Mouse (Mus musculus): Measurements from ENCODE around the gene Gfral. TPM values are rescaled to one million over a fixed set of nuclear protein-coding genes. Genes with fewer than 3 reads are reported as not detected.
A peak's percentile ranks its signal among the peaks of the same experiment; 100 is the strongest.

The Gfral gene
- total and polyA plus RNA-seq, 3 experiments: not detected

- dilution Hi-C loops (cut with MboI; ENCODE audit: extremely low pct_ligation_motif_present, extremely low pct_unique_long_range_greater_than_20kb, low sequenced_read_pairs): no loop called here
- H3K79me2 ChIP-seq (replicated peaks; ENCODE audit: control insufficient read depth, extremely low read depth, insufficient read depth, poor library complexity, severe bottlenecking): no peaks in the 10 kb centered on the region
- no peak overlapping the region for H3K9ac ChIP-seq (ENCODE audit: insufficient read depth, low read depth)
- H3K4me3 ChIP-seq (replicated peaks in 1 of 3; ENCODE audit: low read depth in 2 of 3, low read length in 2 of 3, poor library complexity in 1 of 3): no peak overlapping the region
- in situ Hi-C loops (cut with MboI; ENCODE audit: low pct_ligation_motif_present, low pct_unique_long_range_greater_than_20kb, low sequenced_read_pairs): loop anchor here (25.0 kb wide), 1 partner anchor 476 kb away; no protein-coding TSS in a partner anchor
- no peak for DNase-seq (ENCODE audit: extremely low read depth)
- no peak for TF ChIP-seq TCF12 (IDR thresholded peaks at IDR 0.05; ENCODE audit: low read depth, low read length)
- no peak for TF ChIP-seq ZNF384 (IDR thresholded peaks at IDR 0.05; ENCODE audit: low read depth, low read length)
- no peak overlapping the region for H3K27ac ChIP-seq (ENCODE audit: insufficient read depth, low read depth)
- no peaks in the 10 kb centered on the region for H3K9me3 ChIP-seq (replicated peaks; ENCODE audit: low read length)
- H3K4me2 ChIP-seq (ENCODE audit: insufficient read depth, low read depth, poor library complexity, severe bottlenecking): no peak overlapping the region
- H3K27me3 ChIP-seq (replicated peaks): no peaks in the 10 kb centered on the region
- peaks cover 0 to 4% of the 10 kb centered on the region in 2 experiments; a peak in 1 of 4 replicates for H3K4me1 ChIP-seq (ENCODE audit: control insufficient read depth in 1 of 2, insufficient read depth in 2 of 2)
- no peaks in the 10 kb centered on the region for H3K36me3 ChIP-seq (replicated peaks in 1 of 2; ENCODE audit: control insufficient read depth in 1 of 2, insufficient read depth in 1 of 2, low read length in 1 of 2)
Observed at GRCm38 (mm10) chr9:76237946-76238345, 24.5 kb upstream of the Gfral start.

- H3K4me1 ChIP-seq (ENCODE audit: control insufficient read depth in 1 of 2, insufficient read depth in 2 of 2): peaks cover 0 to 4% of the 10 kb centered on the region in 2 experiments; a peak in 1 of 4 replicates
- no peaks in the 10 kb centered on the region for H3K36me3 ChIP-seq (replicated peaks in 1 of 2; ENCODE audit: control insufficient read depth in 1 of 2, insufficient read depth in 1 of 2, low read length in 1 of 2)
- no peaks in the 10 kb centered on the region for H3K79me2 ChIP-seq (replicated peaks; ENCODE audit: control insufficient read depth, extremely low read depth, insufficient read depth, poor library complexity, severe bottlenecking)
- H3K27me3 ChIP-seq (replicated peaks): no peaks in the 10 kb centered on the region
- no peak overlapping the region for H3K4me3 ChIP-seq (replicated peaks in 1 of 3; ENCODE audit: low read depth in 2 of 3, low read length in 2 of 3, poor library complexity in 1 of 3)
- H3K9ac ChIP-seq (ENCODE audit: insufficient read depth, low read depth): no peak overlapping the region
- no peak overlapping the region for H3K4me2 ChIP-seq (ENCODE audit: insufficient read depth, low read depth, poor library complexity, severe bottlenecking)
- no peak for DNase-seq (ENCODE audit: extremely low read depth)
- H3K27ac ChIP-seq (ENCODE audit: insufficient read depth, low read depth): no peak overlapping the region
- dilution Hi-C loops (cut with MboI; ENCODE audit: extremely low pct_ligation_motif_present, extremely low pct_unique_long_range_greater_than_20kb, low sequenced_read_pairs): no loop called here
- no peaks in the 10 kb centered on the region for H3K9me3 ChIP-seq (replicated peaks; ENCODE audit: low read length)
- in situ Hi-C loops (cut with MboI; ENCODE audit: low pct_ligation_motif_present, low pct_unique_long_range_greater_than_20kb, low sequenced_read_pairs): loop anchor here (25.0 kb wide), 1 partner anchor 475 kb away; no protein-coding TSS in a partner anchor
- TF ChIP-seq E2F4 (IDR thresholded peaks at IDR 0.05; ENCODE audit: insufficient replicate concordance, low read depth, low read length): no peak
- no peak for TF ChIP-seq ZMIZ1 (IDR thresholded peaks at IDR 0.05; ENCODE audit: low read depth, low read length)
Observed at GRCm38 (mm10) chr9:76237243-76237642, 23.8 kb upstream of the Gfral start.

- Histone ChIP-seq H3K9ac (ENCODE audit: insufficient read depth, low read depth) (no peak overlapping the region), H3K4me1 (ENCODE audit: control insufficient read depth in 1 of 2, insufficient read depth in 2 of 2) (peaks cover 0 to 4% of the 10 kb centered on the region in 2 experiments; a peak in 1 of 4 replicates), H3K79me2 (replicated peaks; ENCODE audit: control insufficient read depth, extremely low read depth, insufficient read depth, poor library complexity, severe bottlenecking) (no peaks in the 10 kb centered on the region), H3K4me2 (ENCODE audit: insufficient read depth, low read depth, poor library complexity, severe bottlenecking) (peak overlapping the region; percentile 64; the same call in 1 of the 2 replicates), H3K27me3 (replicated peaks) (no peaks in the 10 kb centered on the region), H3K9me3 (replicated peaks; ENCODE audit: low read length) (no peaks in the 10 kb centered on the region), H3K27ac (ENCODE audit: insufficient read depth, low read depth) (no peak overlapping the region), H3K4me3 (replicated peaks in 1 of 3; ENCODE audit: low read depth in 2 of 3, low read length in 2 of 3, poor library complexity in 1 of 3) (no peak overlapping the region), H3K36me3 (replicated peaks in 1 of 2; ENCODE audit: control insufficient read depth in 1 of 2, insufficient read depth in 1 of 2, low read length in 1 of 2) (no peaks in the 10 kb centered on the region)
- in situ Hi-C loops (cut with MboI; ENCODE audit: low pct_ligation_motif_present, low pct_unique_long_range_greater_than_20kb, low sequenced_read_pairs) (loop anchor here (25.0 kb wide), 1 partner anchor 474 kb away; no protein-coding TSS in a partner anchor), dilution Hi-C loops (cut with MboI; ENCODE audit: extremely low pct_ligation_motif_present, extremely low pct_unique_long_range_greater_than_20kb, low sequenced_read_pairs) (no loop called here)
- peak; percentile 61 for DNase-seq (ENCODE audit: extremely low read depth)
- TF ChIP-seq EP300 (IDR thresholded peaks at IDR 0.05; ENCODE audit: low read length) (no peak), NRF1 (IDR thresholded peaks at IDR 0.05; ENCODE audit: low read depth, low read length) (no peak), ZNF384 (IDR thresholded peaks at IDR 0.05; ENCODE audit: low read depth, low read length) (peak; percentile 43; the same call in 1 of the 2 replicates), SIN3A (IDR thresholded peaks at IDR 0.05; ENCODE audit: low read length) (no peak), KAT2A (IDR thresholded peaks at IDR 0.05; ENCODE audit: insufficient replicate concordance, low read length) (no peak), PAX5 (IDR thresholded peaks at IDR 0.05; ENCODE audit: low read length) (no peak), NELFE (IDR thresholded peaks at IDR 0.05; ENCODE audit: low read depth, low read length) (no peak), MYC (IDR thresholded peaks at IDR 0.05; ENCODE audit: low read depth, low read length) (no peak), ZC3H11A (IDR thresholded peaks at IDR 0.05; ENCODE audit: low read depth, low read length) (no peak; the same call in 1 of the 2 replicates), CTCF (conservative IDR thresholded peaks at IDR 0.05 in 1 of 2, IDR thresholded peaks at IDR 0.05 in 1 of 2; ENCODE audit: low read depth in 2 of 2, low read length in 2 of 2) (peak; percentile 32 to 84; a peak in 3 of 4 replicates), RAD21 (IDR thresholded peaks at IDR 0.05; ENCODE audit: low read depth, low read length) (peak; percentile 84), MEF2A (IDR thresholded peaks at IDR 0.05; ENCODE audit: borderline replicate concordance, low read depth, low read length) (no peak), POLR2A (IDR thresholded peaks at IDR 0.05; ENCODE audit: low read depth, low read length) (no peak), BHLHE40 (IDR thresholded peaks at IDR 0.05; ENCODE audit: low read depth, low read length) (no peak), JUN (IDR thresholded peaks at IDR 0.05; ENCODE audit: insufficient read depth, low read depth, low read length) (no peak), SMC3 (IDR thresholded peaks at IDR 0.05; ENCODE audit: low read depth, low read length) (peak; percentile 72), USF1 (IDR thresholded peaks at IDR 0.05; ENCODE audit: low read depth, low read length) (no peak), IRF4 (IDR thresholded peaks at IDR 0.05; ENCODE audit: low read depth, low read length) (no peak), CHD1 (IDR thresholded peaks at IDR 0.05; ENCODE audit: low read depth, low read length) (no peak), POLR2AphosphoS2 (IDR thresholded peaks at IDR 0.05; ENCODE audit: low read depth, low read length) (no peak), GABPA (IDR thresholded peaks at IDR 0.05; ENCODE audit: insufficient replicate concordance, low read depth, low read length) (no peak), MAFK (IDR thresholded peaks at IDR 0.05; ENCODE audit: insufficient replicate concordance, low read length) (no peak), TBP (conservative IDR thresholded peaks at IDR 0.05; ENCODE audit: low read depth, low read length) (no peak), MAX (IDR thresholded peaks at IDR 0.05; ENCODE audit: low read length) (no peak)
Observed at GRCm38 (mm10) chr9:76236626-76237025, 23.2 kb upstream of the Gfral start.
